Mouse (Mus musculus) CD4-positive, CD25-positive, alpha-beta regulatory T cell, adult 2 months (primary cell): ENCODE measurements around the gene Tmem115.
A peak's percentile ranks its signal among the peaks of the same experiment; 100 is the strongest.
"Not testable (repeated sequence)": the region's sequence is repeated elsewhere in the genome, so short reads cannot be mapped to it uniquely, and the experiment has no call there.

Source experiments
- DNase-seq: peaks from one replicate; pipeline ENCODE4 v3.0.0-alpha.2; 2012; ENCODE audit warnings: low read depth, low spot score

The Tmem115 gene

DNA sequence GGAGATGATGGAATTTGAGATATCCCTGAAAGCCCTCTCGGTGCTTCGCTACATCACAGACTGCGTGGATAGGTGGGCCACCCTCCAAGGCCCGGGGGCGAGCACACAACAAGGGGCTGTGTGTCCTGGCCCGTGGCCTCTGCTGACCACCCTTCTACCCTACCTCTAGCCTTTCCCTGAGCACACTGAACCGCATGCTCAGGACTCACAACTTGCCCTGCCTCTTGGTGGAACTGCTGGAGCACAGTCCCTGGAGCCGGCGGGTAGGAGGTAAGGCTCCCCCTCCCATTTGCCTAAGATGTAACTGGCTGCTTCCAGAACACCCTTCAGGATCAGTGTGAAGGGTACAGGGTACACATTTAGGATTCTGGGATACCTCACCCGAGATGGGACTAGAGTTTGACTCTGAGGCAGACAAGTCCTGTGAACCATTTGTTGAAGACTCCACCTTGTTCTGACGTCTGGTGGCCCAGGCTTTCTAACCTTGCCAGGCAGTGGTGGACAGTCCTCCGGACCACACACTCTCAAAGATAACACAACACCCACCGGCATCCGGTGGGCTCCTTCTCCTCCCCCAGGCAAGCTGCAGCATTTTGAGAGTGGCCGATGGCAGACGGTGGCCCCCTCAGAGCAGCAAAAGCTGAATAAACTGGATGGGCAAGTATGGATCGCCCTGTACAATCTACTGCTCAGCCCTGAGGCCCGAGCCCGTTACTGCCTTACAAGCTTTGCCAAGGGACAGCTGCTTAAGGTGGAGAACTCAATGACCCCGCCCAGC is 15.7 kb downstream of the Tmem115 start:
- no peak for DNase-seq

DNA sequence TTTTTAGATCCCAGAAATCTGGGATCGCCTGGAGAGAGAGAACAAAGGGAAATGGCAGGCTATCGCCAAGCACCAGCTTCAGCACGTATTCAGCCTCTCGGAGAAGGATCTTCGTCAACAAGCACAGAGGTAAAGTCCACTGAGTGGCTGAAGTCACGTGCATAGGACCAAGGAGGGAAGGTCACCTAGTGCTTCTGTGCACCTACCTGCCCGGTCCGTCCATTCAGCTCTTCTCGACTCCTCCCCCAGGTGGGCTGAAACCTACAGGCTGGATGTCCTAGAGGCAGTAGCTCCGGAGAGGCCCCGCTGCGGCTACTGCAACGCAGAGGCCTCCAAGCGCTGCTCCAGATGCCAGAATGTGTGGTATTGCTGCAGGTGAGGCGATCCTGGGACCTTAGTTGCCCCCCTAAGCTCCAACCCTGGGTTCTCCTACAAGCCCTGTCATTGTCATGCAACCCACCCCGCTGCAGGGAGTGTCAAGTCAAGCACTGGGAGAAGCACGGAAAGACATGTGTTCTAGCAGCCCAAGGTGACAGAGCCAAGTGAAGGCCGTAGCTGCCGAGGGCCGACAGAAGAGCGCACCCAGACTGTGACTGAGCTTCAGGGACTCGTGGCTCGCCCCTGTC is 16.9 kb downstream of the Tmem115 start:
- no peak for DNase-seq

DNA sequence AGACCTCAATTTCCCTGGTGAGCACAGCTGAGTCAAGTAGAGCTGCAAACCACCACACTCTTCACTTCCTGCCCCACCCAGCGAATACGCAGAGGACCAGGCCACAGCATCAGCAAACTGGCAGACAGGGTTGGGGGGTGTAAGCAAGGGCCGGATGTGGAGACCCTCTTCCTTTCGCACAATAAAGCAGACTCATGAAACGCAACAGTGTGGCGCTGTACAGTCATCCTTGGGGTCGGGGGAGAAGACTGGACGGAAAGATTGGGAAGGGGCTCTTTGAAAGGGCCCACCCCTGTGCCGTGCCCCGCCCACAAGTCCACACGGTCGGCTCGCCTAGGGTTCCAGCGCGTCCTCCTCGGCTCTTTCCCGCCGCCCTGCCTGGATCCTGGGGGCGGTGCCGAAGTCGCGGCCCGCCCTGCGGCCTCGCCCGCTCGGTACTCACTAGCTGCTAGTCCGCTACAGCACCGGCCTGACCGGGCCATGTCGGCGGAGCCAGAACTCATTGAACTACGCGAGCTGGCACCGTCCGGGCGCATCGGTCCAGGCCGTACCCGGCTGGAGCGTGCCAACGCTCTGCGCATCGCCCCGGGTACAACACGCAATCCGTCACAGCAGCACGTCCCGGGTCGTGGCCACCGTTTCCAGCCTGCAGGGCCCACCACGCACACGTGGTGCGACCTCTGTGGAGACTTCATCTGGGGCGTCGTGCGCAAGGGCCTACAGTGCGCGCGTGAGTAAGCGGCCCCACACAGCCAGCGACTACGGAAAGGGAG is 17.6 kb downstream of the Tmem115 start, which contains the start of gene Rassf1:
TSS of gene Rassf1 (plus strand) at position 439 of the 773 bp plus-strand sequence.
- DNase-seq = peak; percentile 87

DNA sequence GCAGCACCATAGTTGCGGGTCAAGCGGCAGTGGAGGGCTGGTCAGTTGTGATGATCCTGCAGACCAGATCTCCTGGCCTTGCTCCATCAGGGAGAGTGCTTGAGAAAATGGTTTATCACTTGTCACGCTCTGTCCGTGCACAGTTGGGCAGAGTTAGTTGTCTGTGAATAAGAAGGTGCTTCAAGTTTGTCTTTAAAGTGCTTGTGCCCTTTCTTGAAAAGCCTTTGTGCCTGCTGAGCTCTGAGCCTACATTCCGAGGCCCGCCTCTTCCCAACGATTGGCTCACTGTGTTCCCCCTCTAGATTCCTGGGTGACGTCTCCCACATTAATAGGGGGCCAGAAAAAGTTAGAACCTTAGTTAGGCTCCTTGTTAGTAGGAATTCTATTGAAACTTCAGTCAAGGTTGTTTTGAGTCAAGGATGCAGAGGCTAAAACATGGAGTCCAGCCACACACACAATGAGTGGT is 18.2 kb downstream of the Tmem115 start:
- DNase-seq = no peak

DNA sequence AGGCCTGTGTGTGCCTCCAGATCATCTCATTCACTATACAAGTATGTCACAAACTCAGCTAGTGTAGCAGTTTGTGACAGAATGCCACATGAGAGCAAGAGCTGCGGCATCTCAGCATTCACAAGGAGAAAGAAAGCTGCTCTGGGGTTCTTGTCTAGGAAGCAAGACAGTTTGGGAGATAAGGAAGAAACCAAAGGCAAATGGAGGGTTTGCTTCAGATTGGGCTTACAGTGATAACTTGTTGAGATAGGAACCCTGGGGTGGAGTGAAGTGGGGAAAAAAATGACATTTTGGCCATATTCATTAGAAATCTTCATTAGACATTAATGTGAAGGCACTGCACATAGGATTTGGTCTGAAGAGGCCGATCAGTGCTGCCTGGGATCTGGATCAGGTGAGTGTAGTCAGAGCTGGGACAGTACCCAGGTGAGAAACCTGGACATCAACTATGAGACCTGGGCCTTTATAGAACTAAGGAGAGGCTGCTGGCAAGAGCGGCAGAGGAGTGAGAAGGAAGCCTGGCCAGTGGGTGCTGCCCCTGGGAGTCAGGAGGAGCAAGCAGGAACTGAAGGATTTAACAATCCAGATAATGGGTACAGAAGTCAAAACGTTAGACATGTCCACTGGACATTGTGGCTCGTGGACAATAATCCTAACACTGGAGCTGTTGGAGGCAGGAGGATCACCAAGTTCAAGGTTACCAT is 19.1 kb downstream of the Tmem115 start:
- no peak for DNase-seq

DNA sequence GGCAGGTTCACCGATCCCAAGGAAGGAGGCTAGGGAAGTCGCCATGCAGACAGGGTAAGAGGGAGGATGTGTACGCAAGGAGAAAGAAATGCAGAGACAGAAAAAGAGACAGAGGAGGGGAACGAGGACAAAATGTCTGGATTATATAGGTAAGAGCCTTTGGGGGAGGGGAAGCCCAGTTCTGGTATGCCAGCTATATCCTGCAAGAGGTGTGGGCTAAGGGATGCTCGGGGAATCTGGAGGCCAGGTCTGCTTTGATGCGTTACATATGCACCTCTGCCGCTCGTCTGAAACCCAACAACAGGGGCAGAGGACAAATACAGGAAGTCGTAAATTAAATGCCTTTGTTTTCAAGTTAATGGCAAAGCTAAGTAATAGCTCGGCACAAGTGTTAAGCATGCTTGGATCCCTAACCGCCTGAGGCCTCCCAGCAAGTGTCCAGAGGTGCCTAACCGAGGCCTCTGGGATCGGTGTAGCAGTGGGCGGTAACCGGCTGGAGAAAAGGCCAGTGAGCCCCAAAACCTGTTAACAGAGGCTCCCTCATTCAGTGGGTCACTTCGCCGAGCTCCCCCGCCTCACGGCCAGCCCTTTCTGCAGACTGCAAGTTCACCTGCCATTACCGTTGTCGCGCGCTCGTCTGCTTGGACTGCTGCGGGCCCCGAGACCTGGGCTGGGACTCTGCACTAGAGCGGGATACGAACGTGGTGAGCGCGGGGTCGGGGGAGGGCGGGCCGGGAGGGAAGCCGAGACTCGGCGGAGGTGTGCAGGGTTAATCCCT is 20.0 kb downstream of the Tmem115 start:
- DNase-seq = peak; percentile 60

DNA sequence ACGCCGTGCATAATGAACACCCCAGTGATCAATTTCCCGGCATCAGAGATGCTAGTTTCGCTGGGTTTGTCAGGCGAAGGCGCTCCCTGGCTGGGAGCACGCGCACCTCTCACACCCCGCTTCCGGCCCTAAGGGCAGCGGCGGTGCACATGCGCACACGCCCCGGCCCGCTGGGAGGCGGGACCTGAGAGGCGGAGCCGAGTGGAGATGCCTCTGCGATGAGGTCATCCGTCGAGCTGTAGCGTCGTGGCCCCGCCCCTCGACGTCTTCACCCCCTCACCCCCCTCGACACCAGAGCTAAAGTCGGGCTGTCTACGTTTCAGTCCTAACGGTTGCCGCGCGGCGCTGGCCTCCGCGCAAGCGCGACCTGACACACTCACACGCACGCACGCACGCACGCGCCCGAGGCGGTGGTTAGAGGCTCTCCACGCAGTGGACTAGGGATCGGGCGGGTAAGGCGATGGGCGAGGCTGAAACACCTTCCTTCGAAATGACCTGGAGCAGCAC is 20.6 kb downstream of the Tmem115 start:
- peak; percentile 100 for DNase-seq

DNA sequence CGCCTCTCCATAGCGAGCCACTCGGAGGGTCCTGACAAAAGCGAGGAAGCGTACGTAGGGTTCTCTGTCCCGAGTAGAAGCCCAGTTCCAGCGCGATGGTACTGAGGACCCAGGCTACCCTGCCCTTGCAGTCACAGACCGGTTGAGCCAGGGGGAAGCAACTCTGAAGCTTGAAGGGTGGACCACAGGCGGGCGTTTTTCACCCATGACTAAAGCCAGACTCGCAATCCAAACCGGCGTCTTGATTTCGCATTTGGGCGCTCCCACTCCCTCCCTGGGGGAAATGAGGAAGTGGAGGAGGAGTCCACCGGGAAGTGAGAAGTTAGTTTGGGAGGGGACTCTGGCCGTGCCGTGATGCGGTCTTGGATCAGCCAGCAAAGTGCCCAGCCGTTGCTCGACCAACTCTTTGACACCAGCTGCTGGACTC is 21.3 kb downstream of the Tmem115 start:
- DNase-seq = no peak

DNA sequence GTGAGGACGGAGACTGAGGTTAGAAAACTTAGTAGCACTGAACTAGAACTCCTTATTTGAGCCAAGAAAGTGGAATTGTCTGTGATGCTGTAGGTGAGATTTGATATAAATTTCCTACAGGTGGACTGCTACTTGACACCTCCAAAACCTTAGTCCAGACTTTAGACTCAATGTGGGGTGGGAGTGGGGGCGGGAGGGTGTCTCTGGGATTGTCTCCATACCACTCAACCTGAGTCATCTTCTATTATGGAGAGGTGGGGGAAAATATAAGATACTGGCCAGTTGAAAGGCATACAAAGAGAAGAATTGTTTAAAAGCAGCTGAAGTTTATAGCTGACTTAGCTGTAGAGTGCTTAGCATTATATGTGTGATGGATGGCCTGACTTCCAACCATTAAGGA is 22.0 kb downstream of the Tmem115 start:
- no peak for DNase-seq

DNA sequence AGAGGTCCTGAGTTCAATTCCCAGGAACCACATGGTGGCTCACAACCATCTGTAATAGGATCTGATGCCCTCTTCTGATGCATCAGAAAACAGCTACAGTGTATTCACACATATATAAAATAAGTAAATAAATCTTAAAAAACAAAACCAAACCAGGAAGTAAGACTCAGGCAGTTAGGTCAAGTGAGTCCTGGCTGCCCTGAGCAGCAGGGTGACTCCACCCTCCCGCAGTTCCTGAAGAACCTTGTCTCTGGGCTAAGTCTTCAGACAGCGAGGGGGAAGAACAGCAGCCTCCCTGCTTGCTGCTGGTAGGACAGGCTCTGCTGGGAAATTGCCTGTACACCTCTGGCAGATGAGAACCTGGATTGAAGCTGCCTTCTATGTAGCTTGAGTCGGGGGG is 22.6 kb downstream of the Tmem115 start:
- DNase-seq = no peak

DNA sequence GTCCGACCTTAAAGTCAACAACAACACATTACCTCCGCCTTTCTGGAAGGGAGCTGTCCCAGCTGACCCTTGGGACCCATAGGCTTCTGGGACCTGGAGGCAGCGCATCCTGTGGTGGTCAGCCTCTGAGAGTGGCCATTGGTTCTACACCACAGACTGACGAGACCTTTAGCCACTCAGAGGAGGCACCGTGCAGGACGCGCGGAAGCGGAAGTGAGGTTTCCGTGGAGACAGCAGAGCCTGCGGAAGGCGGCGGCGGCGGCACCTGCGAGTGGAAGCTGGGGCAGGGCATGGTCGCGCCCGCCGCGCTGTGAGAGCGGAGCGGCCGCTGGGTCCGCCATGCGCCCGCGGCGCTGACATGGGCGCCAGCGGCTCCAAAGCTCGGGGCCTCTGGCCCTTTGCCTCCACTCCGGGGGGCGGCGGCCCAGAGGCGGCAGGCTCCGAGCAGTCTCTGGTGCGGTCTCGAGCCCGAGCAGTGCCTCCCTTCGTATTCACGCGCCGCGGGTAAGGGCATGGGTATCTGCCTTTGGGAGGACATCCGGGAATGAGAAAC is 29.4 kb downstream of the Tmem115 start, which contains the start of gene Tusc2:
TSS of gene Tusc2 (plus strand) at position 227 of the 553 bp plus-strand sequence.
- DNase-seq = peak; percentile 94

DNA sequence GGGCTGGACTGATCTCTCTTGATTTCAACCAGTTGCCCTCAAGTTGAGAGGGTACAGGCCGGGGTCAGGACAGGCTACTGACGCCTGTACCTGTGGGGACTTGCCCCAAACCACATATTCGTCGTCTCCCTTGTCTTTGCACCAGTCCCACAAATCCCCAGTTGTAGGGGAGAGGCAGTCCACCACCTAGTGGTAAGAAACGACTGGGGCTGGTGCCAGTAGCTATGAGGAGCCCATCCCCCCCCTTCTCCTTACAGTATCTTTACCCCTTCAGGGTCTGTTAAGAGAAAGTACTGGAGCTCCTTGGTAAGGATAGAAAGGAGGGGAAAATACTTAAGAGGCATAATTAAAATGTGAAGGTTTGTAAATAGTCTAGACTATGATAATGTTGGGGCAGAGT is 31.8 kb downstream of the Tmem115 start:
- not testable (repeated sequence) for DNase-seq

DNA sequence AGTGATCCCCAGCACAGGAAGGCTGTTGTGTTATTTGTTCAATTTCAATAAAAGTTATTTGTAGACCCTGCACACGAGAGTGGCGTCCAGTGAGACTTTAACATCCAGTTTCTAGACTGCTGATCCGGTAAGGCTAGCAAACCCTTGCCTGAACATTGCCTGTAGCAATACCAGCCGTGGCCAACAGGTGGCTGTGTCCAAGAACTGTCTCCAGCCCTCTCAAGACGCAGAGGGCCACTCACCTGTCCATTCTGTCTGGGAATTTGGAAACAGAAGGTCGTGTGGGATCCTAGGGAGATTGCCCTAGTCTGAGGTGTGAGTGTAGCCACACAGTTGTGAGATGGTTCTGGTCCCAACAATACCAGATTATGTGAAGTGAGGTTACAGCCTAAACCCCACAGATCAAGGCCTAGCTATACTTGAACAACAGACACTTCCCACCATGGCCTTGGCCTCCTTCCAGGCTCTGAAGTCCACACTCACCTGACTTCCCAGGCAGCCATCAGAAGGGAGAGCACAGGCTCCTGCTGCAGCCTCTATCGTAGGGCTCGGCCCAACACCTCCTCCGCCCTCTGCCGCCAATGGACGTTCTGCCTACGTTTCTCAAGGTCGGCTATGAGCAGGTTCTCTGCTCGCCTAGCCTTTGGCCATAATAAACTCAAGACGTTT is 32.4 kb downstream of the Tmem115 start:
- peak; percentile 85 for DNase-seq

DNA sequence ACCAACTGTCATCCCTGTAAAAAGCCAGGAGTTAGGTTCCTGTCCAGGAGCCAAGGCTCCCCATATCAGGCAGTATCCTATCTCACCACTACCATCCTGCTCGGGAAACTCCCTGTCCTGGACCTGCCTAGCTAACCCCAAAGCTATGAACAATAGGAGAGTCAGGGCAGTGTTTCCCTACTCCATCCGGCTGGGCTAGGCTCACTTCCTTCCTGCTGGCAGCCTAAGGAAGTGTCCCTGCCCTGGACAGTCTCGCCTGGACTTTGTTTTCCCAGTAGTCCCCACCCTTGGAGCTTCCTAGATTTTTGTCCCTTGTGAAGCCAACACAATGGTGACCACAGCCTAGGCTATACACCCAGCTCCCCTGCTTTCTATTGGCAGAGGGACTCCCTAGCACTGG is 33.1 kb downstream of the Tmem115 start:
- no peak for DNase-seq

DNA sequence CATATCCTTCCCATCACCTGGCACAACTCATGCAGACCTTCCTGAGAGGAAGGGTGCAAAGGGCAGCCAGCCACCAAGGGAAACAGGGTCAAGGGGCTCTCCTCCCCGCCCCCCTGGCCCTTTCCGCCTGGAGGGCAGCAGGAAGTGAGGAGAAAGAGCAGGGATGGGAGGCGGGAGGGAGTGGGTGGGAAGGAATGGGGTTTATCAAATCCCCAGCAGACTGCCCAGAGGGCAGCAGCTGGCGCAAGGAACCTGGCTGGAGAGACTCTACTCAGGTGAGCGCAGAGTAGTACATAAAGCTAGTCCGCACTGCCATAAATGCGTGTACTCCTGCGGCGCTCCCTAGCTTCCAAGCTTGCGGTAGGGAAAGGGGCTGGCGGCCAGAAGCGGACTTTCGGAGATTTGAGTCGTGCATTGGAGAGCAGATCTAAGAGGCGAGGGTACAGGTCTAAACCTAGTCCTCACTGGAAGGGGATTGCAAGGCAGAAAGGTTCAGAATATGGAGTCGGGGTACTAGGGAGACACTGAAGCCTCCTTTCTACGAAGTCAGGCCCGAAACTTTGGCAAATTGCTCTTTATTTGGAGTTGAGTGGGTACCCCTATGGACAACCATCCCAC is 34.1 kb downstream of the Tmem115 start, which contains the start of gene Hyal2:
TSS of gene Hyal2 (plus strand) at position 244 of the 618 bp plus-strand sequence.
- no peak for DNase-seq

DNA sequence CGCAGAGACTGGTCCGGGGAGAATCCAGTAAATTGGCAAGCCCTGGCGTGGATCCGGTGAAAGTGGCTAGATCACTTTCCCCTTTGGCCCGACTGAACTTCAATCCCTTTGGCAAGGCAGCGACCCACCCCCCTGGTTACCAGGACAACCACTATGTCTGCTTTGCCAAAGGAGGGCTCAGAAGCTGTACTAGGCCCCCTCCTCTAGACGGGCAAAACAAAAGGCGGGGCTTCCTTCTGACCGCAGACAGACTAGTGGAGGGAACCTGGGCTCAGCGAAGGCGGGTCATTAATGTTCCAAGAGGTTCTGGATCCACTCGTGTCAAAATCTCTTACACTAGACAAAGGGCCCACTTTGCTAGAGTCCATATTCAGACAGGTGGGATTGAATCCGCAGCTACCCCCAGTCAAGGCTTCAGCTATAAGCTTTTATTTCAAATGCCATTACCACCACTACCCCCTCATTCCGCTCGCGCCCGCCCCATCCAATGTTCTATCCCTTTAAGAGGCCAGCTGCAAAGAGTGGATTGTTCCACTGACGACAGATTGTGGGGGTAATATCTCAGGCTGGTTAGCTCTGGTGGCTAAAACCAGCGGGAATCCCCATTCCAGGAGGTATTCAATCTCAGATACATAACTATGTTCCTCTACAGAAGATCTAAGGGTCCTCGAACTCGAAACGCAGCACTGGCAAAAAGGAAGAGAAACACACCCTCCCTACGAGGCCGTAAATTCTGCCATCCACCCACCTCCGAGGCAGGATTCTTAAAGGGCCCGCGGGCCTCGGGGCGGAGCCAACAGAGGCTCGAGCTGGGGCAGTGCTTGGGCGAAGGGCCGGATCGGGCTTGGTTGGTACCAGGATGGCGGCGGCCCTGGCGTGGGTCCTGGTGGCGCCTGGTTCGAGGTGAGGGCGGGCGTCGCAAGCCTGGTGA is 34.9 kb downstream of the Tmem115 start:
- peak; percentile 88 for DNase-seq

DNA sequence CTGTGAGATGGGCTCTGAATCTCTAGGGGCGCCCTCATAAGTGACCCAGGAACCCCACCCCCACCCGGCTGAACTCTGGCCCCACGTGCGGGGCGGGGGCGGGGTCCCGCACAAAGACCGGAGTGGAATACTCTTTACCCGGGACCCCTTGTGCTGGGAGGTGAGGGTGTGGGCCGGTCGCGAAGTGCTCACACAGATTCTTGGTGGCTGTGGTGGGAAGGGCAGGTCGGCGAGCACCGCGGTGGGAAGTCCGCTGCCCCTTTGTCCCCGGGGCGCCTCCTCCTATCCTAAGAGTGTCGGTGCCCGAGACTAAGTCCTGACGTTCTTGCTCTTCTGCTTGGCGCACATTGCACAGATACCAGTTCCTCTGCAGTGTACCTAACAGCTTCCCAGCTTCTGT is 35.5 kb downstream of the Tmem115 start:
- no peak for DNase-seq

DNA sequence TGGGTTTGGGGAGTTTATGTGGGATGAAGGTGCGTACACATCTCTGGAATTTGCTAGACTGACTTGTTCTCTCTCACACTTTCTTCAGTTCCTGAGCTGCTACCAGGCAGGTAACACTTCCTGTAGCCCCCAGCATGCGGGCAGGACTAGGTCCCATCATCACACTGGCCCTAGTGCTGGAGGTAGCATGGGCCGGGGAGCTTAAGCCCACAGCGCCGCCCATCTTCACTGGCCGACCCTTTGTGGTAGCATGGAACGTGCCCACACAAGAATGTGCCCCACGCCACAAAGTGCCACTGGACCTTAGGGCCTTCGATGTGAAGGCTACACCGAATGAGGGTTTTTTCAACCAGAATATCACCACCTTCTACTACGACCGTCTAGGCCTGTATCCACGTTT is 36.3 kb downstream of the Tmem115 start:
- no peak for DNase-seq
